Mouse (Mus musculus) hindbrain, embryonic 11.5 days (tissue): ENCODE measurements around the gene Gm7544. TPM values are rescaled to one million over a fixed set of nuclear protein-coding genes. Genes with fewer than 3 reads are reported as not detected.
A peak's percentile ranks its signal among the peaks of the same experiment; 100 is the strongest.
"Not testable (repeated sequence)": the region's sequence is repeated elsewhere in the genome, so short reads cannot be mapped to it uniquely, and the experiment has no call there.

Experiments
- ATAC-seq: fragments of 200-750 bp; cut with Nextera tagmentation; 2 replicates; pipeline ENCODE4 v1.8.0; 2017; ENCODE audit warnings: mild to moderate bottlenecking, moderate TSS enrichment, moderate library complexity; ENCODE audit not compliant: low FRiP score
- DNase-seq: peaks from one replicate; pipeline ENCODE4 v3.0.0-alpha.2; 2015; ENCODE audit warnings: low spot score
- H3K27ac ChIP-seq: fragments of 300-500 bp; sonication (generic); 2 replicates; pipeline ENCODE4 v1.5.1; 2014; ENCODE audit warnings: mild to moderate bottlenecking, low read depth, low read length
- H3K27me3 ChIP-seq: fragments of 300-500 bp; sonication (generic); 2 replicates; pipeline ENCODE4 v1.6.1; 2014; ENCODE audit warnings: mild to moderate bottlenecking, low read length, moderate library complexity, mixed read lengths; ENCODE audit not compliant: control insufficient read depth, insufficient read depth
- H3K36me3 ChIP-seq: fragments of 300-500 bp; sonication (generic); 2 replicates; pipeline ENCODE4 v1.6.1; 2014; ENCODE audit warnings: mild to moderate bottlenecking, low read length, moderate library complexity, mixed read lengths; ENCODE audit not compliant: control insufficient read depth, insufficient read depth
- H3K4me1 ChIP-seq: fragments of 300-500 bp; sonication (generic); replicated peaks from 2 replicates; pipeline ENCODE4 v1.6.1; 2014; ENCODE audit warnings: low read length, mixed read lengths; ENCODE audit not compliant: control insufficient read depth, insufficient read depth
- H3K4me2 ChIP-seq: fragments of 300-500 bp; sonication (generic); replicated peaks from 2 replicates; pipeline ENCODE4 v1.6.1; 2014; ENCODE audit warnings: mild to moderate bottlenecking, low read depth, low read length
- H3K4me3 ChIP-seq: fragments of 300-500 bp; sonication (generic); 2 replicates; pipeline ENCODE4 v1.5.1; 2014; ENCODE audit warnings: low read depth, low read length
- H3K9ac ChIP-seq: fragments of 300-500 bp; sonication (generic); 2 replicates; pipeline ENCODE4 v1.6.1; 2014; ENCODE audit warnings: low read depth, low read length
- H3K9me3 ChIP-seq: fragments of 300-500 bp; sonication (generic); 2 replicates; pipeline ENCODE4 v1.6.1; 2016; ENCODE audit warnings: low read length; ENCODE audit not compliant: control insufficient read depth
- WGBS: fragments of 180-500 bp; shearing (Covaris S2); extraction: QIAGEN DNeasy Blood & Tissue Kit; methylation state at CpG from one replicate; pipeline ENCODE4 v1.1.7; 2014; 5-methylcytosine and 5-hydroxymethylcytosine counted together
- polyA plus RNA-seq: library from polyadenylated mRNA; unstranded; fragments of >200 nt; fragmentation: Nextera tagmentation; extraction: Ambion mirVana; gene quantifications from 2 replicates; pipeline ENCODE4 v1.2.1, GENCODE M21; 2014

The Gm7544 gene
- polyA plus RNA-seq, 1 experiment from 2014 or later: not detected

DNA sequence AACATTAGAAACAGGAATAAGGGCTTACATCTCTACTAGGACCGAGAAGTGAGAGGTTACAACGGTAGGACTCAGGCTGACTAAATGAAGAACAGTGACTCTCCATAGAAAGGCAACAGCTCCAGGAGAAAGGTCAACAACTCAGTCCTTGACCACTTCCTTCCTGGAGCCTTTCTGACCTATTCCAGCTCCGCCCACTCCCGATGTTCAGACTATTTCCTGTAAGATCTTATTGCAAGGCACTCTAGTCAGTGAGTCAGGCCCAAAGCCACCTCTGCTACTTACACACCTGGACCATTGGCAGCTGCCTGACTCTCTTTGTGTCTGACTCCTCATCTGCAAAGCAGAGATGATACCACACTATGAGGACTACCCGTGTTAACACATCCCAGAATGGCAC, 19.9 kb upstream of the Gm7544 start:
- no peaks in the 10 kb centered on the region for H3K9me3 ChIP-seq
- no peak overlapping the region for H3K4me3 ChIP-seq
- no peaks in the 10 kb centered on the region for H3K4me1 ChIP-seq
- no peaks in the 10 kb centered on the region for H3K36me3 ChIP-seq
- H3K27me3 ChIP-seq: no peaks in the 10 kb centered on the region
- no peak for DNase-seq
- ATAC-seq: no peak
- 83% methylated on average over 5 of the region's 5 CpGs for WGBS
- no peak overlapping the region for H3K27ac ChIP-seq
- no peak overlapping the region for H3K4me2 ChIP-seq
- no peak overlapping the region for H3K9ac ChIP-seq

DNA sequence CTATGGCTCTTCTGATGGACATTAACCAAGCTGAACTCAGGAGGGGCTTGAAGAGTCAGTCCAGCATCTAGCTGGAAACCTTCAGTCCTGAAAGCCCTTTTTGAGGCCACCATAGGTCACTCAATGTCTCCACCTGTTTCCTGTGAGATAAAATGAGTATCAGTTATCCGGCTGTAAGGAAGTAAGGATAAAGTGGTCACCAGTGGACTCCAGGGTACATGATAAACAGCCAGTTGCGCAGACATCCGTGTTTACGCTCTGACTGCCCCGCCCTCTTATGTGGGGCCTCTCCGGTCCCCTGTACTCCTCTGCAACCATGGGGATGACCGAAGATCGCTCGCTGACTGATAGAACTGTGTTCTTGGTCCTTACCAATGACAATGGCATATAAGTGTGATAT, 18.5 kb upstream of the Gm7544 start:
- no peaks in the 10 kb centered on the region for H3K4me1 ChIP-seq

DNA sequence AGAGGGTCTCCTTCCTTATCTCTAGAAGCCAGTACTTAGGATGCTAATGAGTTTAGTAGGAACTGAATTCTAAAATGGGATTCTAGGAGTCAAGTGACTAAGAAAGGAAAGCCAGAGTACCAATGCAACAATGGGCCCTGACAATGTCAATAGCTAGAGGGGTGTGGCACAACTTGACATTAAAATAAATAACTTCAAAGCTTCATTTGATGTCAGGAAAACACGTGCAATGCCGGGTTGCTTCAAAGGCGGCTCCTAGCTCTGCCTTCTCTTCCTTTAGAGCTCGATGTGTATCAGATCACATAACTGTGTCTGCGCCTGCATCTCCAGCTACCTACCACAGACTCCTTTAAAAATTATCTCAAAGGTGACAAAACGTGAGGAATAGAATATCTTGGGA, 18.1 kb upstream of the Gm7544 start:
- H3K4me2 ChIP-seq: no peak overlapping the region
- H3K4me1 ChIP-seq: no peaks in the 10 kb centered on the region
- no peak for DNase-seq
- WGBS: 81% methylated on average over 6 of the region's 6 CpGs
- H3K27me3 ChIP-seq: no peaks in the 10 kb centered on the region
- no peak overlapping the region for H3K9ac ChIP-seq
- H3K9me3 ChIP-seq: no peaks in the 10 kb centered on the region
- H3K36me3 ChIP-seq: no peaks in the 10 kb centered on the region
- no peak overlapping the region for H3K4me3 ChIP-seq
- ATAC-seq: no peak
- H3K27ac ChIP-seq: no peak overlapping the region

More for the DNA sequence above, 18.5 kb upstream of the Gm7544 start:
- no peak overlapping the region for H3K4me2 ChIP-seq
- ATAC-seq: no peak
- H3K36me3 ChIP-seq: no peaks in the 10 kb centered on the region
- no peak overlapping the region for H3K4me3 ChIP-seq
- no peaks in the 10 kb centered on the region for H3K27me3 ChIP-seq
- DNase-seq: no peak
- H3K9me3 ChIP-seq: no peaks in the 10 kb centered on the region
- H3K9ac ChIP-seq: no peak overlapping the region
- H3K27ac ChIP-seq: no peak overlapping the region
- WGBS: 87% methylated on average over 9 of the region's 9 CpGs

DNA sequence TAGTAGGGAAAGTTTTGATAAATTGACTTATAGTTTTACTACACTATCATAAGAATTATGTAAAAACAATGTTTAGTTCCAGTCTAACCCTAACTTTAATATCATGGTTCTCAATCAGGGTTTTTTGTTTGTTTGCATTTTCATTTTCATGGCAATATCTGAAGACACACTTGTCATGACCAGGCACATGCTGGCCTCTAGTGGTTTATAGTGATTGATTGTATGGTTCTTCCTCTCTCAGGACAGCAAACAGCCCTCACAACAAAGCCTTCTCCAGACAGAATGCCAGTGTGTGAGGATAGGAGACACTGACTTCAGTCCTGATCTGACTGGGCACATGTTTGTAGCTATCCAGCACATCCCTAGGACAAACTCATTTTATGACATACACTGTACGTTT, 17.4 kb upstream of the Gm7544 start:
- no peak overlapping the region for H3K4me2 ChIP-seq
- H3K4me3 ChIP-seq: no peak overlapping the region
- H3K27ac ChIP-seq: no peak overlapping the region
- no peaks in the 10 kb centered on the region for H3K4me1 ChIP-seq
- H3K9me3 ChIP-seq: no peaks in the 10 kb centered on the region
- no peaks in the 10 kb centered on the region for H3K27me3 ChIP-seq
- ATAC-seq: no peak
- no peak overlapping the region for H3K9ac ChIP-seq
- WGBS: 100% methylated on average over 1 of the region's 1 CpGs
- no peaks in the 10 kb centered on the region for H3K36me3 ChIP-seq
- no peak for DNase-seq

GRCm38 (mm10) chr1:82972046-82972445, 16.2 kb upstream of the Gm7544 start:
- no peak overlapping the region for H3K27ac ChIP-seq
- H3K36me3 ChIP-seq: no peaks in the 10 kb centered on the region
- no peaks in the 10 kb centered on the region for H3K27me3 ChIP-seq
- WGBS: 58% methylated on average over 4 of the region's 4 CpGs
- no peak for DNase-seq
- H3K4me1 ChIP-seq: no peaks in the 10 kb centered on the region
- no peak for ATAC-seq
- H3K9me3 ChIP-seq: no peaks in the 10 kb centered on the region
- no peak overlapping the region for H3K4me3 ChIP-seq
- H3K4me2 ChIP-seq: no peak overlapping the region
- H3K9ac ChIP-seq: no peak overlapping the region

DNA sequence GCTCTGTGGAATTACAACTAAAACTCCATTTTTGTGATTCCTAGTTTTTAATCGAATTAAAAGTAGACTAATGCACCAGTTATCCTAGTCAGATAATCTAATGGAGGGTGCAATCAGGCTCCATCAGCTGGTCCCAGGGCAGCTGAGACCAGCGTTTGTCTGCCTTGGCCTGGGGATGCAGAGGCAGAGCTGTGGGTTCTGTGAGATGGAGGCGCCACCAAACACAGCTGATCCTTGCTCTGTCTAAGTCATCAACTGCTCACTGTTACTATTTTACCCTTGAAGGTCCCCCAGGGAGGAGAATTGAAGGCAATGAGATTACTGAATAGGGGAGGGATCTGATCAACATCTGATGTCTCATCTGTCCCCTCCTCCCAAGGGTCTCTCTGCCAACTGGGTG, 10.6 kb upstream of the Gm7544 start:
- no peak overlapping the region for H3K4me2 ChIP-seq
- peak; percentile 71 for ATAC-seq
- no peaks in the 10 kb centered on the region for H3K36me3 ChIP-seq
- H3K4me3 ChIP-seq: no peak overlapping the region
- no peak overlapping the region for H3K27ac ChIP-seq
- peak; percentile 25 for DNase-seq
- no peak overlapping the region for H3K9ac ChIP-seq
- 66% methylated on average over 3 of the region's 3 CpGs for WGBS
- H3K27me3 ChIP-seq: no peaks in the 10 kb centered on the region
- no peaks in the 10 kb centered on the region for H3K9me3 ChIP-seq
- no peaks in the 10 kb centered on the region for H3K4me1 ChIP-seq

- ATAC-seq: no peak
- no peak for DNase-seq
- Histone ChIP-seq H3K9me3 (no peaks in the 10 kb centered on the region), H3K27me3 (no peaks in the 10 kb centered on the region), H3K9ac (no peak within 1 kb of the TSS), H3K4me2 (no peak within 1 kb of the TSS), H3K27ac (no peak within 1 kb of the TSS), H3K4me1 (no peaks in the 10 kb centered on the region), H3K36me3 (no peaks in the 10 kb centered on the region), H3K4me3 (no peak within 1 kb of the TSS)
- WGBS: 94% methylated on average over 11 of the region's 11 CpGs
Observed at GRCm38 (mm10) chr1:82959870-82960385, 4.1 kb upstream of the Gm7544 start, which contains the start of gene Gm47955. Gene Gm47955 (plus strand): TSS chr1:82960286.

GRCm38 (mm10) chr1:82948601-82949000, 7.2 kb downstream of the Gm7544 start:
- Histone ChIP-seq H3K27ac (no peak overlapping the region), H3K27me3 (no peaks in the 10 kb centered on the region), H3K9me3 (no peaks in the 10 kb centered on the region), H3K36me3 (no peaks in the 10 kb centered on the region), H3K4me2 (no peak overlapping the region), H3K9ac (no peak overlapping the region), H3K4me1 (no peaks in the 10 kb centered on the region), H3K4me3 (no peak overlapping the region)
- WGBS: 90% methylated on average over 2 of the region's 2 CpGs
- DNase-seq (no peak), ATAC-seq (no peak)

DNA sequence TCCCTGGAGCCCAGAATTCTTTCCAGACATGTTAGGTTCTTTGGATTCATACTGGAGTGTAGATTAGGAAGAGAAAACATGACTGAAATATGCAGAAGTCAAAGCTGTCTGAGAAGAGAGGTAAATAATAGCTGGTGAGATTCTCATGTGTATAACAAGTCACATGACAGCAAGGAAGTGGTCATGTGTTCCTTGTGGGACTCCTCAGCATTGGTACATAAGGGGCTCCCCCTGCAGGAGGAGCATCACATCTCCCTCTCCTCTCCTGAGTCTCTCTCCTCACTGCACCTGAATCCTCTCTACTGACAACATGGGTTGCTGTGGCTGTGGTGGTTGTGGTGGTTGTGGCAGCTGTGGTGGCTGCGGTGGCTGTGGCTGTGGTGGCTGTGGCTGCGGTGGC, 9.8 kb downstream of the Gm7544 start:
- H3K27me3 ChIP-seq, DNase-seq, H3K9ac ChIP-seq, ATAC-seq, H3K4me2 ChIP-seq, H3K27ac ChIP-seq, H3K36me3 ChIP-seq, H3K4me3 ChIP-seq, H3K9me3 ChIP-seq, H3K4me1 ChIP-seq: not testable (repeated sequence)
- 100% methylated on average over 2 of the region's 2 CpGs for WGBS
